Comparison of ENCODE assay signal across 19 mouse cellular contexts in the genomic region with DNA sequence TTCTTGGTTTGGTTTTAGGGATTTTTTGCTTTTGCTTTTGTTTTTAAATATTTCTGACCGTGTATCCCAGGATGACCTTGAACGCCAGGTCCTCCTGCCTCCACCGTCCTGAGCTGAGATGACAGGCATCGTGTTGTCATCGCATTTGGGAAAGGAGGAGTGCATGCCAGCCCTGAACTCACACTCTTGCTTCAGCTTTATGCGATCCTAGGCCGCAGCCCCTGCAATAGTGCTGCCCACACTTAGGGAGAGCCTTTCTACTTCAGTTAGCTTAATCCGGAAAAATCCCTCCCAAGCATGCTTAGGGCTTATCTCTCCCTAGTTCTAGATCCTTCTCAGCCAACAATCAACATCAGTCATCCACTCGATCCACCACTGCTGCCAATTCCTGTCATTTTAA. TPM values are rescaled to one million over a fixed set of nuclear protein-coding genes. Genes with fewer than 3 reads are reported as not detected.
DNase-seq lines count a peak whose midpoint lies in the region.
"Had no signal": no experiment of that assay in that cellular context is flagged by ENCODE, and none has a peak within 500 bp of the region (broad histone marks: within the 10 kb centered on the region; RNA-seq: fewer than 3 reads in every experiment).

No protein-coding gene starts in this region.

- peak; percentile 83 for DNase-seq in heart, adult 11 months
- no peak for DNase-seq in heart, postnatal 14 days
- peak; percentile 31 for DNase-seq in retina, postnatal 1 day
- DNase-seq in retina, embryonic 14.5 days (ENCODE audit: low spot score): no peak
- DNase-seq in retina, postnatal 7 days (ENCODE audit: low read depth, low spot score): peak; percentile 31
- no peak for DNase-seq in adrenal gland, adult 18-20 months (ENCODE audit: low spot score in 2 of 2)
- DNase-seq: adrenal gland, adult 2 months; adrenal gland, adult 8-10 months; adrenal gland, postnatal 10 days; adrenal gland, postnatal 14 days; adrenal gland, postnatal 25 days; adrenal gland, postnatal 36 days; B cell, adult 2 months; cerebellum, adult 11 months; cerebellum, adult 11-12 months; cerebellum, adult 18-20 months; cerebellum, adult 2 months had no signal

- intact Hi-C loops in heart, postnatal 14 days (cut with DNase I): loop anchor here (5.0 kb wide), 1 partner anchor 249 kb away; no protein-coding TSS in a partner anchor

RNA-seq across cellular contexts. Expression of a gene that starts 34.1 kb away (rescaled TPM):
- 10 to 100 TPM; 24.3 to 25.1 TPM for total RNA-seq in heart, postnatal 14 days (2021)
- total RNA-seq in adrenal gland, adult 18-20 months (2021): 1 to 10 TPM; 2.6 to 8.6 TPM
- total RNA-seq: MEL had no signal

RNA-seq across cellular contexts. Expression of a gene that starts 43.9 kb away (rescaled TPM):
- 10 to 100 TPM; 48.8 to 50.6 TPM for total RNA-seq in heart, postnatal 14 days (2021)
- total RNA-seq in adrenal gland, adult 18-20 months (2021): 10 to 100 TPM in 1 of 2 experiments, 1 to 10 TPM in 1; 8.4 to 16.1 TPM
- total RNA-seq: CH12.LX had no signal

Comparison
In these comparisons a context has a peak if more than half of its experiments do, and no peak if none do; other contexts are left out.
1. DNase-seq: peak in heart, adult 11 months (single experiment), retina, postnatal 1 day (single experiment) and retina, postnatal 7 days (single experiment); none in heart, postnatal 14 days (0 of 2), retina, embryonic 14.5 days (single experiment) and adrenal gland, adult 18-20 months (0 of 2).